Mouse (Mus musculus): ENCODE results near the gene Gm21943. TPM values are rescaled to one million over a fixed set of nuclear protein-coding genes. Genes with fewer than 3 reads are reported as not detected.
"Not testable (repeated sequence)": the region's sequence is repeated elsewhere in the genome, so short reads cannot be mapped to it uniquely, and the experiment has no call there.

Gene Gm21943
- polyA plus RNA-seq (2015; fragmentation: Nextera tagmentation; extraction: Ambion mirVana), result not detected in 2 replicates

GRCm38 (mm10) chrY:57533644-57534043 is at the start of gene Gm21943:
Gene Gm21943, minus strand, starts transcription at chrY:57533744.
- not testable (repeated sequence) for H3K27me3 ChIP-seq; H3K9me3 ChIP-seq (replicated peaks); H3K9ac ChIP-seq; H3K27ac ChIP-seq; H3K4me3 ChIP-seq (replicated peaks); DNase-seq; H3K36me3 ChIP-seq; H3K4me2 ChIP-seq; ATAC-seq (ENCODE audit: low read depth); H3K4me1 ChIP-seq (replicated peaks)
- WGBS (ENCODE audit: insufficient replicate concordance), result no CpG with 5 or more reads among the region's 4 CpGs

Other genes with a start within 250 kb of the Gm21943 start
- not detected in 2 replicates for gene Gm28961, start 172.0 kb upstream of the Gm21943 start, polyA plus RNA-seq (2015; fragmentation: Nextera tagmentation; extraction: Ambion mirVana)

Data from liver, embryonic 13.5 days (tissue).